Mouse (Mus musculus) megakaryocyte, embryonic 14.5 days (primary cell): Measurements from ENCODE around the gene Olfr520.

ENCODE experiments used
- FLI1 ChIP-seq: IDR thresholded peaks from 2 replicates; pipeline ENCODE4 v1.6.1; 2012; ENCODE audit warnings: low read length, inconsistent platforms, mixed read lengths
- GATA1 ChIP-seq: IDR thresholded peaks from 3 replicates; pipeline ENCODE4 v1.6.1; 2012; ENCODE audit warnings: mixed read lengths, low read length, inconsistent platforms, borderline replicate concordance

- TF ChIP-seq FLI1 = no peak
- no peak for TF ChIP-seq GATA1
Measured at GRCm38 (mm10) chr7:99693976-99694375, 36.1 kb upstream of the Olfr520 start.
